Mouse (Mus musculus) heart, postnatal 10 days (tissue): ENCODE measurements at regions not wholly inside any gene's neighbourhood (a gene's known extent, or its start where the extent isn't known, plus 50 kb on each side); places are given as distances from the start of the nearest gene placed in this dataset.

Experiments
- DNase-seq, 2 experiments: peaks; one replicate each; pipeline ENCODE4 v3.0.0; 2021
- intact Hi-C: fragments of 180-260 bp; cut with DNase I; formaldehyde crosslinking; loops from one replicate; pipeline ENCODE4 v1.15.1; 2025

DNA sequence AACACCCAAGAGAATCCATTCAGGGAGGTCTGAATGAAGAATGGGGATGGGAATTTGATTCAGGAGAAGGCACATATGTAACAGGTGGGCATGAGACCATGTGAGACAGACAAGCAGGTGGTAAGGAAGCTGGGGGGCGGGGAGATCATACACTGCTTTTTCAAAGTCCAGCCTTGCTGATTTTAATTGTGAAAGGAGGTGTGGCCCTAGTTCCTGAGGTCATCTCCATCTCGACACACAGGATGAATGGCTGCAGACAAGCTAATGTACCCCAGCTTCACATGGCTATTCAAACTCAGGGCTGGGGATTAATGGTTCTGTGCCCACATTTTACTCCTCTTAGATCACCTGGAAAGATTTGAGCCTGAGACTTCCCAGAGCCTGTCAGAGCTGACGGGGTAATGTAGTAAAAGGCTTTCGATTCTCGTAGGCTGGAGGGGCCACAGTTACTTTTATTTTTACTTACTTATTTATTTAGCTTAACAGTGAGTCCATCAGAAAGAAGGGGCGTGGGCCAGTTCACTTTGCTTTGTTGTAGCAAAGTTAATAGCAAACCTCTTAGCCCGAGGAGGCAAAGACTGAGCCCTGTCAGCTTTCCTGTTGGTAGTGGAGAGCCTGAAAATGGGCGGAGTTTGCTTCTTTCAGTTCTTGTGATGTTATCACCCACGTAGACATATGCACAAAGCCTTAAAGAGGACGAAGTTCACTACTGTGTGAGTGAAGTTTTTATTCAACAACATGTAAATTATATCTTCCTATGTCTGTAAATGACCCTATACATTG, 122.3 kb upstream of the Pde3a start:
- no peak for DNase-seq
- intact Hi-C loops, result no loop called here

GRCm38 (mm10) chr6:141129596-141129995, 119.5 kb upstream of the Pde3a start:
- DNase-seq, result no peak
- intact Hi-C loops, result no loop called here

DNA sequence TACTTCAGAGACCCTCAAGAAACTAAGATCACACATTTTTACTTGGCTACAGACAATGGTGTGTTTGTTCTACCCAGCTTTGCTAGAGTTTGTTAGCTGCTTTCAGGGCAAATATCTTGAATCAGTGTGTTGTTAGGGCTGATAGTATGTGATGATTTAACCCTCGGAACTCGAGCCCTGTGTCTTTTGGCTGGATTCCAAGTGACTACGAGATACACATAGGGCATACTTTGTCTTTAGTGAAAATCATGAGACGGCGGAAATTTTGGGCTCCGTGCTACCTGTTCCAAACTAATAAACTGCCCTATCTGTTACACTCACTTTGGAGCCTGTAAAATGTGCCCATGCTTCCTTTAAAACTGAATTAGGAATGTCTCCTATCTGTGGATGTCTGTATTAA, 114.9 kb upstream of the Pde3a start:
- intact Hi-C loops, result no loop called here

DNA sequence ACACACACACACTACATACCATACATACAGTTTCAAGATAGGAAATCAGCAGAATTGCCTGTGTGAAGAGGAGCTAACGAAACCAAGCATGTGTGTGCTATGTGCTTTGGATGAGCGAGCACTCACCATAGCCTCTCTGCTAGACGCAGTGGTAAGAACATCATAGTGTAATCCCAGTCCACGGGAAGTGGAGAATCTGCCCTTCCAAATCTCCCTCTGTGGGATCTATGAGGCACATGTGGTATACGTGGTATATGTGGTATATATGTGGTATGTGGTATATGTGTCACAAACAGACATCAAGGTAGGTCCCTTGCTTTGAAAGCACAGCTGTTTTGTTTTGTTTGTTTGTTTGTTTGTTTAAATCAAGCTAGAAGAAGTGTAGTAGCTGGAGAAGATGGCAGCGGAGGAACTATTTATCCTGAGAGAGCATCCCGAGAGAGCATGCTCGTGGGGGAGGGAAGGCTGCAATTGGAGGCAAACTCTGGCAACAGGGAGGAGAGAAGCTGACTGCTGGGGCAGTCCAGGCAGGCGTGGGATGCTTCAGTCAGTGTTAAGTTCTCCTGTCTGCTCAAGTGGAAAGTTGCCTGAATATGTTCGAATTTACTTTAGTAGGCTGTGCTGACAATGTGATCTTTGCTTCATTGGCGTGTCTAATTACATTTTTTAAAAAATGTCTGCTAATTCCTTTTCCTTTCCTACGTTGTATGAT, 112.2 kb upstream of the Pde3a start:
- intact Hi-C loops, result no loop called here
- DNase-seq, result no peak

More for the DNA sequence above, 114.9 kb upstream of the Pde3a start:
- DNase-seq, result no peak

GRCm38 (mm10) chr6:141141016-141141415, 108.1 kb upstream of the Pde3a start:
- intact Hi-C loops, result no loop called here
- DNase-seq, result peak; percentile 24 to 51

DNA sequence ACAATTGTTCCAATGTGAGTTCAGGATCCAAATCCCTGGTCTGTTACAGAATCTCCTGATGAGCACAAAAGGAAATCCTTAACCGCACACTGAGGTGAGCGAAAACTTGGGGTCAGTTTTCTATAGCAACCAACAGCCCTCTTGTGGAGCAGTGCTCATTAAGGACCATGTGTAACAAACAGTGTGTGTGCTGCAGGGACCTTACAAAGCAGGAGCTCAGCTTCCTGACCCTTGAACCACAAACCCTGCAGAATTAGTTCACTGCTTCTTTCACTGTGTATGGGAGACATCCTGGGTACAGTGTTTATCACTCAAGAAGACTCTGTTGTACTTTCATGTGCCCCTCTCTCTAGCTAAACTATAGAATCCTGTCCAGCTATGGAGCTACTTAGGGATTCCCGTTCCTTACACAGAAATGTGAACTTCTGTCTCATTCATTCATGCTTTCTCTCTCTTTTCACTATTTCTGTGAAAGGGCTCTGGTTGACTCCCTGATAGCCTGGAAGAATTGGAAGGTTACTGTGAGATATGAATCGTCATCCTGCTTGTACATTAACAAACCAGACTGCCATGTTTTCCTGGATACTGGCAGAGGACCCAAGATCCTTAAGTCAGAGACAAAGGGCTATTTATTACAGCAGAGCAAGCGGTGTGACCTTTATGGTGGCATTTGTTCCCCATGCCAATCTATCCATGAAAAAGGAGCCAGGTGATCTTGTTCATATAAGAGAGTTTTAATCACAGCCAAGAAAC, 100.5 kb upstream of the Pde3a start:
- intact Hi-C loops, result no loop called here
- DNase-seq, result no peak

GRCm38 (mm10) chr6:141149170-141149917, 99.7 kb upstream of the Pde3a start:
- no peak for DNase-seq
- intact Hi-C loops, result no loop called here

DNA sequence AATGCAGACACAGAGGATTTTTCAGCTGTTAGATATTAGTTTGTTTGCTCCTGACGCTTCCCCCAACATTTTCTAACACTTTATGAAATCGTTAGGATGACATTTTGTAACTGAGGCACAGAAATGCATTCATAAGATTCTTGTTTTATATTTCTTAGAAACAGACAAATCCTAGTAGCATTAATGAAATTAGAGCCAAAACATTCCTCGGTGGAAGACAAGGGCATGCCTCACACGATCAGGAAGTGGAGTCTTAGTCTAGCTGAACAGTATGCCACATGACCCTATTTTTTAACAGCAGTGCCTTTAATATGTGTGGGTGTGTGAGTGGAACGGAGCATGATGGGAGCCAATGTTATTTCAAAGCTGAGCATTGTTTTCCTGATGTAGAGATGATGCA, 89.7 kb upstream of the Pde3a start:
- intact Hi-C loops, result no loop called here
- DNase-seq, result no peak

DNA sequence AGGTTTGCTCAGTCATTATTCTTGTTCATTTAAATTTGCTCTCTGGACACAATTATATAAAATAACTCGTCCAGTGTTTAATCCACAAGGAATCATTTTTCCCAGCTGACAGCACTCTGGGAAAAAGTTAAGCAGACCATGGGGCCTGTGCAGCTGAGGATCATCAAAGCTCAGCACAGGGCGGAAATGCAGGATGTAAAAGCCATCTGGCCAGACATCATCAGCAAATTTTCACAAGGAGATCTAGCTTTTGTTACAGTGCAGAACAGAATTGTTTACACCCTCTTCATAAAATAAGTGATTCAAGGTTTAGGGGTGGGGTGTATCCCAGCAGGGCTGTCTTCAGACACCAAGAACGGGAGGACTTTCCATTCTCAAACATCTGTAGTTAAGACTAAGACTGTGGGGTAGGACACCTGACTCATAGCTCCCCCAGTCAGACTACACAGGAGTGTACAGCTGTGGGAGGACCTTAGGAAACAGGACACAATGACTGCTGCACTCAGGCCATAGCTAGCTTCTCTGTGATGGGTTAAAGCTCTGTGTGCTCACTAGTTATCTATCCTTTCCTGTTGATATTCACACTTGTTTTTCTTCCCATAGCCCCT, 87.3 kb upstream of the Pde3a start:
- peak; percentile 22 to 31 for DNase-seq
- intact Hi-C loops, result loop anchor here (10.0 kb wide), 1 partner anchor 293 kb away; no protein-coding TSS in a partner anchor

DNA sequence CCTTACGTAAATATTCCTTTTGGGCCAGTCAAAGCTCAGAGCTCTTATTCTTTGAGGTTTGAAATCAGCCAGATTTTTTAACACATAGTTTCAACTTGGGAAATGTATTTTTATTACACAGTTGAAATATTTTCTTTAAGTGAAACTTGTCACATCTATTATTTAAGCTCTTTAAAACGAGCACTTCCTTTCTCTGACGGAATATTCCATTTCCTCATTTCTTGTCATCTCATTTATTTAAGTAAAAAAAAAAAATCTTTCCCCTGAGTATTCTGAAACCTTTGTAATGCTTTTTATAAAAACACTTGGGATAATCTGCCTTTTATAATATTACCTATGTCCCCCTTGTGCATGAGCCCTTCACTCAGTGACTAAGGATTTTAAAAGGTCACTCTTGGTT, 81.8 kb upstream of the Pde3a start:
- no peak for DNase-seq
- intact Hi-C loops, result loop anchor here (10.0 kb wide), 1 partner anchor 288 kb away; no protein-coding TSS in a partner anchor

GRCm38 (mm10) chr6:141168356-141168755, 80.7 kb upstream of the Pde3a start:
- intact Hi-C loops, result loop anchor here (10.0 kb wide), 1 partner anchor 286 kb away; no protein-coding TSS in a partner anchor
- DNase-seq, result no peak

DNA sequence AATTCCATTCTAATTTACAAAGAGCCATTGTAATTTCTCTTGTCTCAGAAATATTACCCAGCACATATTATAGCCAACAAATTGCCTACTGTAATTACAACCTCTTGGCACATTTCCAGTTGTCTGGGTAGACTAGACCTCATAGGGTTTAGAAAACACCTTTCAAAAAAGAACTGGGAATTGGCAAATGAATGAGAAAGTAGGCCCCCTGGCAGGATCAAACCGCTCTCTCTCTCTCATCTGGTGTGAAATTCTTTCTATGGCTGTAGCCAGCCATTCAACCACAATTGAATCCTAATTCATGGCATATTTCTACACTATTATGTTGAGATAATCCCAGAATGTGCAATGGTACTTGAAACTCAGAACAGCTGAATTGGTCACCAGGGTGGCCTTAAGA, 65.3 kb upstream of the Pde3a start:
- DNase-seq, result no peak
- intact Hi-C loops, result loop anchor here (5.0 kb wide), 1 partner anchor 64 kb away; the partner anchor contains the start of gene Pde3a

DNA sequence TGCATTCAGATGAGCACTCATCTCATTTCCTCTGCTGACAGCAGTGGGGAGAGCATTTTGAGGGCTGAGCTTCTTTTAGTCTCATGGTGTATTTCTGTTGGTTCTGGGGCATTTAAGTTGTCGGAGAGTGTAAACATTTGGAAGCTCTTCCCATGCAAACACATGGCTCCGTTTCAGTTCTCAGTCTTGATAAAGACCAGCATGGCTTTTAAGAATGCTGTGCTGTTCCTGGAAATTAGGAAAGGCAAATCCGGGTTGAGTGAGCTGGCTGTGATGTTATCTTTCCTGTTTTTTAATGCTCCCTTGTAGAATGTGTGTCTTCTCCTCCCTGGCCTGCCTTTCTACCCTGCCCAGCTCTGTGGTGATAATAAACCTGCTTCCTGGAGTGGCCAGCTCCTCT, 61.0 kb upstream of the Pde3a start:
- intact Hi-C loops, result no loop called here
- no peak for DNase-seq

GRCm38 (mm10) chr6:141189093-141189492, 60.0 kb upstream of the Pde3a start:
- intact Hi-C loops, result no loop called here
- DNase-seq, result no peak

GRCm38 (mm10) chr6:141189701-141190100, 59.4 kb upstream of the Pde3a start:
- peak in 1 of 2 experiments; percentile 3 for DNase-seq
- intact Hi-C loops, result no loop called here

DNA sequence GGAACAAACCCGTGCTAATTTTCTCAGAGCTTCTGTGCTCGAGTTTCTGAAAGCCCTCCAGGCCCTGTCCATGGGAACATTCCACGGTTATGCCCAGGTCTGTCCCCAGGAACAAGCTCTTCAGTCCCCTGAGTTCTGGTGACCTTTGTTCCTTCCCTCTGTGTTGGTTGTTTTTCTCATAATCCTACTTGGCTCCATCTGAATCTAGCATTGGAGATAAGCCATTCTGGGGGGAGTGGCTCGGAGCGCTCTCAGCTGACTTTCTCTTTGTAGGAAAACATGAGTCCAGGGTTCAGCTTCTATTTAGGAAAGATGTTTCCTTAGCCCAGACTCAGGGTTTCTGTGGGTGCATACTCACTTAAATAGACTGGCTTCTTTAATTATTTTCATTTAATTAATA, 58.7 kb upstream of the Pde3a start:
- DNase-seq, result peak; percentile 9 to 12
- intact Hi-C loops, result no loop called here

GRCm38 (mm10) chr6:141197501-141197900, 51.6 kb upstream of the Pde3a start:
- intact Hi-C loops, result no loop called here
- DNase-seq, result no peak
